Mouse (Mus musculus) erythroblast, embryonic 14.5 days (primary cell): ENCODE measurements around the gene Ntf3.

Experiments used
- GATA1 ChIP-seq: IDR thresholded peaks from 2 replicates; pipeline ENCODE4 v1.6.1; 2012; ENCODE audit warnings: low read length, inconsistent platforms, mixed read lengths
- TAL1 ChIP-seq: IDR thresholded peaks from 3 replicates; pipeline ENCODE4 v1.6.1; 2012; ENCODE audit warnings: low read length, inconsistent platforms, mixed read lengths

- no peak for TF ChIP-seq GATA1
- TF ChIP-seq TAL1 = no peak
These were observed 25.7 kb downstream of the Ntf3 start for GRCm38 (mm10) chr6:126140961-126141360.
